Mouse (Mus musculus) lung, postnatal 0 days (tissue): Measurements from ENCODE around the gene Gata3. TPM values are rescaled to one million over a fixed set of nuclear protein-coding genes. Genes with fewer than 3 reads are reported as not detected.
A peak's percentile ranks its signal among the peaks of the same experiment; 100 is the strongest.

ENCODE experiments used
- ATAC-seq: fragments of 200-750 bp; cut with Nextera tagmentation; 2 replicates; pipeline ENCODE4 v1.8.0; 2017; ENCODE audit warnings: moderate library complexity
- DNase-seq: peaks from one replicate; pipeline ENCODE4 v3.0.0-alpha.2; 2016; ENCODE audit warnings: low spot score
- H3K27ac ChIP-seq: fragments of 300-500 bp; sonication (generic); 2 replicates; pipeline ENCODE4 v1.5.1; 2014; ENCODE audit warnings: antibody characterized with exemption, mild to moderate bottlenecking, low read length, mixed read lengths
- H3K27me3 ChIP-seq: fragments of 300-500 bp; sonication (generic); replicated peaks from 2 replicates; pipeline ENCODE4 v1.6.1; 2014; ENCODE audit warnings: low read length, mixed read lengths; ENCODE audit not compliant: insufficient read depth
- H3K36me3 ChIP-seq: fragments of 300-500 bp; sonication (generic); 2 replicates; pipeline ENCODE4 v1.6.1; 2014; ENCODE audit warnings: low read length, mixed read lengths; ENCODE audit not compliant: insufficient read depth
- H3K4me1 ChIP-seq: fragments of 300-500 bp; sonication (generic); 2 replicates; pipeline ENCODE4 v1.6.1; 2014; ENCODE audit warnings: antibody characterized with exemption, low read depth, low read length, mixed read lengths; ENCODE audit not compliant: insufficient read depth
- H3K4me2 ChIP-seq: fragments of 300-500 bp; sonication (generic); replicated peaks from 2 replicates; pipeline ENCODE4 v1.6.1; 2014; ENCODE audit warnings: low read depth, mild to moderate bottlenecking, low read length, moderate library complexity, mixed read lengths
- H3K4me3 ChIP-seq: fragments of 300-500 bp; sonication (generic); 2 replicates; pipeline ENCODE4 v1.5.1; 2014; ENCODE audit warnings: low read depth, low read length
- H3K9ac ChIP-seq: fragments of 300-500 bp; sonication (generic); replicated peaks from 2 replicates; pipeline ENCODE4 v1.6.1; 2014; ENCODE audit warnings: low read depth, mild to moderate bottlenecking
- H3K9me3 ChIP-seq: fragments of 300-500 bp; sonication (generic); 2 replicates; pipeline ENCODE4 v1.6.1; 2016; ENCODE audit warnings: low read length, mixed read lengths
- CTCF ChIP-seq: IDR thresholded peaks from 2 replicates; pipeline ENCODE4 v1.5.1; 2016; ENCODE audit warnings: antibody characterized with exemption, mild to moderate bottlenecking
- EP300 ChIP-seq: IDR thresholded peaks from 2 replicates; pipeline ENCODE4 v1.6.1; 2016; ENCODE audit warnings: antibody characterized with exemption, mild to moderate bottlenecking, control low read depth
- WGBS: fragments of 180-500 bp; shearing (Covaris S2); extraction: QIAGEN DNeasy Blood & Tissue Kit; methylation state at CpG from one replicate; pipeline ENCODE4 v1.1.7; 2014; 5-methylcytosine and 5-hydroxymethylcytosine counted together
- polyA plus RNA-seq: library from polyadenylated mRNA; unstranded; fragments of >200 nt; fragmentation: Nextera tagmentation; extraction: Ambion mirVana; gene quantifications from 2 replicates; pipeline ENCODE4 v1.2.1, GENCODE M21; 2015

The Gata3 gene
- polyA plus RNA-seq, 1 experiment from 2014 or later, result 2.7 TPM

DNA sequence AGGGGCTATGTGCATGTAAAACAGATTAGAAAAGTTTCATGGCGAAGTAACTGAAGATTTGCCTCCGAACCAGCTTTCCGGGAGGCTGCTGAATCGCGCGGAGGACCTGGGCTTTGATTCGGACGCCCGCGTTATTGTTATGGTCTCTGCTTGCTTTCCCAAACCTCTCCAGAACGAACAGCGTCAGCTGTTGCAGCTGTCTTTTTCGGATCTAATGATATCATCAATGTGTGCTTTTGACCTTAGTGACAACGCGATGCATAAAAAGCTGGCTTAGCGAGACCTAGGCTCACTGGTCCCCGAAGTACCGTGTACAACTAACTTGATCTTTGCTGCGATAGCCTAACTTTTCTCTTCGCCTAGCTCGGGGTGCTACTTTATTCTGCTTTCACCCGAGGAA lies 10.7 kb downstream of the Gata3 start:
- 2% methylated on average over 22 of the region's 22 CpGs for WGBS
- Histone ChIP-seq H3K4me1 (peaks cover 11% of the 10 kb centered on the region), H3K27ac (no peak overlapping the region), H3K9me3 (no peaks in the 10 kb centered on the region), H3K36me3 (no peaks in the 10 kb centered on the region), H3K4me2 (peak overlapping the region; percentile 97), H3K9ac (no peak overlapping the region), H3K27me3 (peaks cover 54% of the 10 kb centered on the region), H3K4me3 (peak overlapping the region; percentile 55)
- TF ChIP-seq EP300 (no peak), CTCF (no peak)
- peak; percentile 18 for ATAC-seq
- DNase-seq, result peak; percentile 33

DNA sequence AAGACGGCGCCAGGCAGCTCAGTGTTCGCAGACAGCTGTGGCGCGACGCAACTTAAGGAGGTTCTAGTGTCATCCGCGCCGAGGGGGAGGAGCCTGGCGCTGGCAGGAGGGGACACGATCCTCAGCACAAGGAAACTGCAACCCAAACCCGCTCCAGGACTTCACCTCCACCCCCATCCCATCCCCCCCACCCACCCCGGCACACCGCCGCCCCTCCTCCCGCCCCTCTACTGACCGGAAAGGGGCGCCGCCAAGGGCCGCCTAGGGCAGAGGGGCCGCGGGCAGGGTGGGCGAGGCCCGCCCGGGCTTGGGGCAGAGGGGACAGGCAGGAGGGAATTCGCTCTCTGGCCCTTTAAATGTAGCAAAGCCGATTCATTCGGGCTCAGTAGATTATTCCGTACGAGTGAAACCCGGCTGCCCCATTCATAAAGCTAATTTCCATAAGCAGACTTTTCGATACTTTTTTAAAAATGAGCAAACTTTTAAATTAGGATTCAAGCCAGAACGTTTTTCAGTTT lies 11.2 kb downstream of the Gata3 start:
- Histone ChIP-seq H3K9me3 (no peaks in the 10 kb centered on the region), H3K27me3 (peaks cover 55% of the 10 kb centered on the region), H3K4me3 (peak overlapping the region; percentile 55), H3K4me1 (peaks cover 11% of the 10 kb centered on the region), H3K36me3 (no peaks in the 10 kb centered on the region), H3K9ac (no peak overlapping the region), H3K27ac (no peak overlapping the region), H3K4me2 (peak overlapping the region; percentile 97)
- TF ChIP-seq EP300 (no peak), CTCF (no peak)
- WGBS, result under 1% methylated on average over 32 of the region's 33 CpGs
- ATAC-seq, result peak; percentile 20
- peak; percentile 63 for DNase-seq

DNA sequence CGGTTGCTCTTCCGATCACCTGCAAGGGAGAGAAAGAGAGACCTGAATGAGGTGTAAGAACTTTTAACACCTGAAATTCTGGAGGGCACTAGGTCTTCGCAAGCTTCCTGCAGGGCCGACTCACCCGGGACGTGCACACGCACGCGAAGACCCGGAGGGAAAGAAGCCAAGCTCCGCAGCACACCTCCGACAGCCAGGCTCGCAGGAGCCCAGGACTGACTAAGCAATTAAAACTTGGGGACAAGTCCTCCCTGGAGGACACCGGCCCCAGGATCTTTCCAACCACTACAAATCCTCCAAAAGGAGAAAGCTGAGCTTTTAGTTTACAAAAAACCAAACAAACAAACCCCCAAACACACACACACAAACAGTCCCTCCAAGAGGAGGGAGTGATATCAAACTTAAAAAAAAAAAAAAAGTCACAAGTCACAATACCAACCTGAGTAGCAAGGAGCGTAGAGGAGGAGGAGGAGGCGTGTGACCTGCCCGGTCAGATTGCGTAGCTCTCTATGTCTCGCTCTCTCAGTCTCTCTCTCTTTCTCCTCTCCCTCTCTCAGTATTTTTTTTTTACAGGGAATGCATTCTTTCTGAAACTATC lies 11.8 kb downstream of the Gata3 start:
- WGBS, result under 1% methylated on average over 19 of the region's 19 CpGs
- Histone ChIP-seq H3K4me1 (peaks cover 11% of the 10 kb centered on the region), H3K9me3 (no peaks in the 10 kb centered on the region), H3K9ac (no peak overlapping the region), H3K4me3 (peak overlapping the region; percentile 55), H3K36me3 (no peaks in the 10 kb centered on the region), H3K27ac (no peak overlapping the region), H3K27me3 (peaks cover 55% of the 10 kb centered on the region), H3K4me2 (peak overlapping the region; percentile 97)
- DNase-seq, result no peak
- no peak for TF ChIP-seq EP300
- TF ChIP-seq CTCF, result no peak
- no peak for ATAC-seq

DNA sequence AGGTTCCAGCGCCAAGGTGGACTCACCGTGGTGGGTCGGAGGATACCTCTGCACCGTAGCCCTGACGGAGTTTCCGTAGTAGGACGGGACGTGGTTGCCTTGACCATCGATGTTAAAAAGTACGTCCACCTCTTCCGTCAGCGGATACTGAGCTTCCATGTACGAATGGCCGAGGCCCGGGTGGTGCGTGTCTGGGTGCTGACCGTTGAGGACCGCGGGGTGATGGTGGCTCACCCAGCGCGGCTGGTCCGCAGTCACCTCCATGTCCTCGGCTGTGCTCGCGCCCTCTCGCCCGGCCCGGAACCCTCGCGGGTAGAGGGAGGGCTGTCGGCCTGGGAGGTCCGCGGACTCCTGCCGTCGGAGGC lies 12.5 kb downstream of the Gata3 start:
- peak overlapping the region; percentile 97 for H3K4me2 ChIP-seq
- no peaks in the 10 kb centered on the region for H3K9me3 ChIP-seq
- H3K27ac ChIP-seq, result no peak overlapping the region
- H3K4me3 ChIP-seq, result peak overlapping the region; percentile 55
- ATAC-seq, result no peak
- 1% methylated on average over 35 of the region's 35 CpGs for WGBS
- peaks cover 6% of the 10 kb centered on the region; the same call in 1 of the 2 replicates for H3K4me1 ChIP-seq
- DNase-seq, result no peak
- H3K9ac ChIP-seq, result no peak overlapping the region
- no peaks in the 10 kb centered on the region for H3K36me3 ChIP-seq
- no peak for TF ChIP-seq EP300
- no peak for TF ChIP-seq CTCF
- peaks cover 55% of the 10 kb centered on the region for H3K27me3 ChIP-seq

DNA sequence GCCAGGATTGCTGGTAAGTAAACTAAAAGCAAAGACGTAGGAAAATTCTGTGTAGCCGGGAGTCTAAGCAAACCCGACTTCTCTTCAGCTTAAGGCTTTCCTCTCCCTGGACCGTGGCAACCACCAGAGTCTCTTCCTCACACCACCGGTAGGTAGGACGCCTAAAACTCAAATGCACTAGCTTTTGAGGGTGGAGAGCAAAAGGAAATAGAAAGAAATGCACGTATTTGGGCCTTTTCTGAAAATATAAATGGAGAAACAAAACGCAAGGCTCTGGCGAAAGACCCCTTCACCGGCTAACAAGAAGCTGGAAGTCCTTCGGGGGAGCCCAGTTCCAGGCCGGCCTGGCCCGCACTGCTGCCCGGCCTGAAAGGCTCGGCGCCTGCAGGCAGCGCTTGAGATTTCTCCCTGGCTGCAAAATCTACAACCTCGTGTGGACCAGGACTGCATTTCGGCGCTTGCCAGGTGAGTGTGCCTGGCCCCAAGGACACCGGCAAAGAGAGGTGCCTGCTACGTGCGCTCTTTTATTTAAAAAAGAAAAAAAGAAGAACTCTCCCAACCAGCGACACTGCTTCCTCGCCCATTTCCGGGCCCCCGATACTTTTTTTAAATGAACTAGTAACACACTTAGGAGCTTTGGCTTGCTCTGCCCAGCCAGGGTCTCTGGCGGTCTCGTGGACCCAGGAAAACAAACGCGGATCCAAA lies 13.1 kb downstream of the Gata3 start:
- WGBS, result 12% methylated on average over 31 of the region's 31 CpGs

DNA sequence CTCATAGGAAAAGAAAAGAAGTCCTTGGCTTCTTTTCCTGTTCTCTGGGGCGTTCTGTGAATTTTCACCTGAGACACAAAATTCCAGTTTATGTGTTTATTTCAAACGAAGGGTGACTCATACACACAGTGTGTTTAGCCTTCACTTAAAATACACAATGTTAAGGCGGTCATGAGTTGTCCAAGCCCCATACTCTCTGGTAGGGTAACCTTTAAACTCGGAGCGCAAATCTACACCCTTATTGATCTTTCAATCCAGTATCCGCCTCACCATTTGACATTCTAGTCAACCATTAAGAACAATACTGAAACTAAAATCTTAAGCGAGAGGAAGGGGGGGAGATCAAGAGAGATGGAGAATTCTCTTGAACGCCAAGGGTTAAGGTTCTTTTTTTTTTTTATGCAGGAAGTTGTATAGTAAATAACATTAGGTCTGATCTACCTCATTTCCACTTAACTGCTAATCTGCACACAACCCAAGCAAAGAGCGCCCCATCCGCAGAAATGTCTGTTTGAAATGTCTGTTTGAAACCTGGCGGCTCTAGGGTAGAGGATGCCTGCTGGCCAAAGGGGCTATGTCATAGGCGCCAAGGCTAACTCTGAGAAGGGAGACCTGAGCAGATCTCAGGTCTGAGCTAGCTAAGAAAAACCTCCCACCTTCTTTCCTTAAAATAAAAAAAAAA lies 14.0 kb downstream of the Gata3 start:
- ATAC-seq (no peak), DNase-seq (no peak)
- Histone ChIP-seq H3K9me3 (no peaks in the 10 kb centered on the region), H3K4me2 (no peak overlapping the region; the same call in 1 of the 2 replicates), H3K27ac (no peak overlapping the region), H3K27me3 (peaks cover 40% of the 10 kb centered on the region), H3K4me3 (no peak overlapping the region), H3K36me3 (no peaks in the 10 kb centered on the region), H3K4me1 (0 out of 2 replicates have a peak, but pooled peaks cover under 1% of the 10 kb centered on the region), H3K9ac (no peak overlapping the region)
- no peak for TF ChIP-seq CTCF
- no peak for TF ChIP-seq EP300
- WGBS, result 49% methylated on average over 12 of the region's 12 CpGs

More for the DNA sequence above, 13.1 kb downstream of the Gata3 start:
- no peaks in the 10 kb centered on the region for H3K9me3 ChIP-seq
- H3K4me3 ChIP-seq, result peak overlapping the region; percentile 55
- 0 out of 2 replicates have a peak, but pooled peaks cover 6% of the 10 kb centered on the region for H3K4me1 ChIP-seq
- H3K4me2 ChIP-seq, result peak overlapping the region; percentile 97
- no peak for TF ChIP-seq CTCF
- no peak for TF ChIP-seq EP300
- peaks cover 49% of the 10 kb centered on the region for H3K27me3 ChIP-seq
- H3K27ac ChIP-seq, result no peak overlapping the region
- no peak for DNase-seq
- H3K9ac ChIP-seq, result no peak overlapping the region
- no peak for ATAC-seq
- H3K36me3 ChIP-seq, result no peaks in the 10 kb centered on the region
